Mouse (Mus musculus) natural killer cell, adult 2 months (primary cell): Measurements from ENCODE around the gene Ppm1l.
"Not testable (repeated sequence)": the region's sequence is repeated elsewhere in the genome, so short reads cannot be mapped to it uniquely, and the experiment has no call there.

ENCODE experiments used
- DNase-seq, 2 experiments: peaks; one replicate each; pipeline ENCODE4 v3.0.0; 2022; ENCODE audit warnings: low spot score in 2 of 2

Gene Ppm1l

DNA sequence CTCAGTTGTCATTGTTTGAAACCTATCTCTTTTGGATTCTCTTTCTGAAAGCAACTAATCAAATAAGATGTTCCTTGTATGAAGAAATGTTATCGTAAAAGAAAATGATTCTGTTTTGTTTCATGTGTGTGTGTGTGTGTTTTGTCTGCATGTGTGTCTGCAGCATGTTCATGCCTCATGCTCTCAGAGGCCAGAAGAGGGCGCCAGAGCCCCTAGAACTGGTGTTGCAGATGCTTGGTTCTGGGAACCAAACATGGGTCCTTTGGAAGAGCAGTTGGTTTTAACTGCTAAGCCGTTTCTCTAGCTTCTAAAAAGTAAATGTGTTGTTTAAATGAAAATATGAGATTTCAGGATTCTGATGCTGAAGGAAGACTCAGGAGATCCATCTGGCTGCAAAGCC lies 56.1 kb downstream of the Ppm1l start:
- DNase-seq = peak in 1 of 2 experiments; percentile 5

DNA sequence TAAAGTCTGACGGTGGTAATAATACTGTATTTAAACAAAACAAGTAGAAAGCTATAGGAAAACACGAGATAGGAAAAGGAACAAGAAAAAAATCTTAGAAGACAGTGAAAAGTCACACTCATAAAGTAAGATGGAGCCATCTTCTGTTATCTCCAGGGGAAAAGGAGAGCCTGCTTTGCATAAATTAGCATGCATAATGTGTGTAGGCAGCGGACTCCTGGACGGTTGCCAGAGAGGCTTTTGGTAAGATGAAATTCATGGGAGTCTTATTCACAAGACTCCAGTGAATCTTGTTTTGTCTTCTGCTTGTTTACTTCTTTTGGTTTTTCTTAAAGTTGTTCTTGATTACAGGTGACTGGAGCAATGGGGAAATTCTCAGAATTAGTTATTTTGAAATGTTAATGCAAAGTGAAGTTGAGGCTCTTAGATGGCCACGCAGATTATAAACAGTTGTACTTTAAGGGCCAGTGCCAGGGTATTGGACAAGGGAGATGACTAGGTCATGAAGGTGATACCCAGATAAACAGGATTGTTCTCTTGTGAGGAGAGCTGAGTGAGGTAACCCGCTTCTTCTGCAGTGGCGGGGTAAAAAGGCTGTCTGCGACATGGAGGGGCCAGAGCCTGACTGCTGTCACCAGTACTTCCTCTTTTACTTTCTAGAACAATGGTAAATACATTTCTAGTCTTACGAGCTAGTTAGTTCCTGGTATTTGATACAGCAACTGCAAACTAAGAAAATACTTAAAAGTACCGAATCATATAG lies 57.1 kb downstream of the Ppm1l start:
- peak in 1 of 2 experiments; percentile 45 for DNase-seq

DNA sequence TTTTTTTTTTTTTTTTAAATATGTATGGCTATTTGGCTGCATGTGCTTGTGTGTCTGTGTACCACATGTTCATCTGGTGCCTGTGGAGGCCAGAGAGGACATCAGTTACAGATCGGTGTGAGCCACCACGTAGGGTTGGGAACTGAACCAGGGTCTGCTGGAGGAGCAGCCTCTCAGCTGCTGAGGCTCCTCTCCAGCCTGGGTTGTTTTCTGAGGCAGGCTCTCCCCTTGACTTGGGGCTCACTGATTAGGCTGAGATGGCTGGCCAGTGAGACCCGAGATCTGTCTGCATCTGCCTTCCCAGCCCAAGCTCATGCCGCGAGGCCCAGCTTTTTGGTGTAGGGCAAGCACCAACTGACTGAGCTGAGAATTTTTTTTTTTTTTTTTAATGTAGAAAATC lies 57.9 kb downstream of the Ppm1l start:
- no peak for DNase-seq

DNA sequence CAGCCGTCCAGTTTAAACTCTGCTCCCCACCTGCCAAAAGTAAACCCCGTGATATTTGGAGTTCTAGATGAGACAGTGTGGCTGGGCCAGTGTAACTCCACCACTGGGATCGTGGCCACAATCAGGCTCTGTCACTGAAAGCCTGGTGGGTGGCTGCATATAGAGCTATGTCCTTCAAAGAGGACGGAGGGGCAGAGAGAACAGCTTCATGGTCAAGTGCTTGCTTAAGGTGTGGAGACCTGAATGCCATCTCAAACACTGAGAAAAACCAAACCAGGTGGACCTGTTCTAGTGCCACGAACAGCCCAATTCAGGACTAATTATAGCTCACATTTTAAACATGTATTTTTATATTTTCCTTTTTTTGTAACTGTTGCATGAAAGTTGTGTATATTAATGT lies 58.3 kb downstream of the Ppm1l start:
- no peak for DNase-seq

DNA sequence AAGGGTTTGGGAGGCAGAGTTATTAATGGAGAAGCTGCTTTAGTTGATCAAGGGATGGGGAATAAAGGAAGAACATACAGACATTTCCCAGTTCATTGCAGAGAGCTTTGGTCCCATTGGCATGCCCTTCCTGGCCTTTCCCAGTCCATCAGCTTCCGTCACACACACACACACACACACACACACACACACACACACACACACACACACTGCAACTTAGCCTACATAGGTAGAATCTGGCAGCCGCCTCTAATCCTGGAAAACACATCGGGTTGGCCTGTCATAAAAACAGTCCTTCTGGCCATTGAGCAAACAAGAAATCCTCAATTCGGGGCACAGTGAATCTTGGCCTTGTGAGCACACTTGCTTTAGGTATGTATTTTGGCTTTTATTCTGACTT lies 64.6 kb downstream of the Ppm1l start:
- DNase-seq = no peak

DNA sequence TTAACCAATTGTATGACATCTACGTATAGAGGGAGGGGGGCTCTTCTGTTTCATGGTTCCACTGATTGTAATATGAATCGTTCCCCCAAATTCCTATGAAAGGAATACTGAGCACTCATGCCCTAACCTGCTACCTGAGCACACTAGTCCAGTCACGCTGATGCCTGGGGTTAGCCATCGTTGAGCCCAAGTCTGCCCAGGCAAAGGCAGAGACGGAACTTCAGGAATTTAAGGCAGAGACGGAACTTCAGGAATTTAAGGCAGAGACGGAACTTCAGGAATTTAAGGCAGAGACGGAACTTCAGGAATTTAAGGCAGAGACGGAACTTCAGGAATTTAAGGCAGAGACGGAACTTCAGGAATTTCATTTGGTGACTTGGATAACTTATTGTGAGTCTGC lies 75.2 kb downstream of the Ppm1l start:
- DNase-seq = not testable (repeated sequence)

DNA sequence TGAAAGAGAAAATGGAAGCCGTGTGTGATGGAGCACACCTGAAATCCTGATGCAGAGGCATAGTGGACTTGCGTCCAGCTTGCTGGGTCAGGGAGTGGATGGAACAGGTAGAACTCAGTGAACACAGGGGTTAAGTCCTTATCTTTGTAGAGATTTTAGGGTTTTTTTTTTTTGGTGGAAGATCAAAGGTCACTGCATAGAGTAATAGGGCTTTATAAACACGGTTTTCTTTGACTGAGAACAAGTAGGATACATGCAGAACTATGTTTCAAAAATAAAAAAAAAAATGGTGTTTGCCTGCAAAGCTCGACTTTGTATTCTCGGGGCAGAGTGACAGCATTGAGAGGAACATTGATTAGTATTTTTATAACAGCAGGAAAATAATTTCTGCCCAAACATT lies 75.6 kb downstream of the Ppm1l start:
- DNase-seq = no peak

DNA sequence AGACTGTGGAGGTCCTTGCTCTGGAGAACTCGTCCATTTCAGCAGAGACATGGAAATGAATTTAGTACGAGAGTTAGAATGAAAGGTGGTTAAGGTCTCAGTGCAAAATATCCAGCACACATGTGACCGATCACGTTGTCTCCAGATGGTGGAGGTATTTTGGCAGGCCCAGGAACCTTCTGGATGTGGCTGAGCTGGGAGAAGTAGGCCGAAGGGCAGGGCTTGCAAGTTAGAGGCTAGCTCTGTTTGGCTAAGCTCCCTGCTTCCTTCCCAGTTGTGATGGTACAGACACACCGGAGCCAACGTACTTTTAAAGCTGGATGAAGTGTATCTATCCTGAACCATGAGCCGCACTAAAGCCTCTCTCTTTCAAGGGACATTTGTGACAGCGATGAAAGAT lies 76.4 kb downstream of the Ppm1l start:
- no peak for DNase-seq

DNA sequence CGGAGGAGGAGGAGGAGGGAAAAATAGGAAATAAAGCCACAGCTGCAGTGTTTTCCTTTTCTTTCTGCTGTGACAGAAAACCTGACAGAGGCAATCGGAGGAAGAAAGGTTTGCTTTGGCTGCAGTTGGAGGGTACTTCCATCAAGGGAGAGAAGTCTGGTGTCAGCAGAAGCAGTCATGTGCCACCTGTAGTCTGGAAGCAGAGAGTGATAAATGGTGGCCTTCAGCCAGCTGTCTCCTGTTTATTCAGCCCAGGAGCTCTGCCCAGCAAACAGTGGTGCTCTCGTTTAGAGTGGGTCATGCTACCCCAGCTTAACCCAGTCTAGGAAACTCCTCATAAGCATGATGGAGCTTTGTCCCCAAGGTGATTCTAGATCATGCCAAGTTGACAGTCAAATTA lies 77.3 kb downstream of the Ppm1l start:
- DNase-seq = no peak

DNA sequence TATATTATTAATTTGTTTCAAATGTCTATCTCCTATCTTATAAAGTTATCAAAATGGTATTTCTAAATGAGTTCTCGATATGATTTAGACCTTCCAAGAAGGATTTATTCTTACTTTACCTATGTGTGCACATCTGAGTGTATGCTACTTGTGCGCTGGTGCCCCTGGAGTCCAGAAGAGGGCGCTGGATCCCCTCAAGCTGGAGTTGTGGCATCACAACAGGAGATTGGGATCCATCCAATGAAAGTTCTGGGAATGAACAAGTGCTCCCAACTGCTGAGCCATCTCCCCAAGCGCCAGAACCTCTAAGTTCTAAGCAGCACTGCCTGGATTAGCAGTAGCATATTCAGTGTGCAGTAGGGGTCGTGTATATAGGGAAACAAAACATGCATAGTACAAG lies 78.4 kb downstream of the Ppm1l start:
- no peak for DNase-seq

DNA sequence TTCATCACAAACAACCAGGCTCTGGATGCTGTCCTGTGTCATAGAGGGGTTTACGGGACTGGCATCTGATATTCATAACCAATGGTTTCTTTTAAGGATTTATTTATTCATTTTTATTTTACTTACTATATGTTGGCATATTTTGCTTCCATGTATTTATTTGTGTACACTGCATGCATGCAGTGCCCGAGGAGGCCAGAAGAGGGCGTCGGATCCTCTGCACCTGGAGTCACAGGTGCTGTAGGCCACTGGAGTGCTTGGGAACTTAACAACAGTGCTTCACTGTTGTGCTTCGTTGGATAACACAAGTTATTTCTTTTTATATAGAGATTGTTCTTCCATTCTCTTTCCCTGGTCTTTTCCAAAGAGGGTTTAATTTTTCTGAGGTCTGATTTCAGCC lies 81.1 kb downstream of the Ppm1l start:
- DNase-seq = no peak

DNA sequence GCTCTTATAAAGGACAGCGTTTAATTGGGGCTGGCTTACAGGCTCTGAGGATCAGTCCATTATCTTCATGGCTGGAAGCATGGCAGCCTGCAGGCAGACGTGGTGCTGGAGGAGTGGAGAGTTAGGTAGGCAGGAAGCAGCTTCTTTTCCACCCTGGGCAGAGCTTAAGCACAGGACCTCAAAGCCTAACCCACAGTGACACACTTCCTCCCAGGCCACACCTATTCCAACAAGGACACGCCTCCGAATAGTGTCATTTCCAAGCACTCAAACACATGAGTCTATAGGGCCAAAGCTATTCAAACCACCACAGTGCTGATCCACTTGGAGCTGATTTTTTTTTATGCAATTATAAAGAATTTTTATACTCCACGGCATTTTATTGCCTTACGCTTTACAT lies 82.7 kb downstream of the Ppm1l start:
- no peak for DNase-seq

DNA sequence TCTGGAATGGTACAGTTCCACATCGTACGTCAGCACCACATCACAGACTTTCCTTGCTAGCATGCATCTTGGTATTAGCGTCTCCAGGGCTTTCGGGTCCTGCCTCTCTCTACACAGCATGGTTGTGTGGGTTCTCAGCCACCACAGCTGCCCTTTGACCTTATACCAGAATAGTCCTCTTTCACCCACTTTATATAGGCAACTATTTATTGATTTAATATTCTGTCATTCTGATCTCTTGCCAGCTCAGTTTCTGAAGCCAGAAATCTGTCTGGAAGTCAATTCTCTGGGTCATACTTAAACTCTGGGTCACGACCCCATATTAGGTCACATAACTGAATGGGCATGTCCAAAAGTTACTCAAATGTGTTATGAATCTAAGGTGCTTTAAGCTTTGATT lies 86.5 kb downstream of the Ppm1l start:
- no peak for DNase-seq

DNA sequence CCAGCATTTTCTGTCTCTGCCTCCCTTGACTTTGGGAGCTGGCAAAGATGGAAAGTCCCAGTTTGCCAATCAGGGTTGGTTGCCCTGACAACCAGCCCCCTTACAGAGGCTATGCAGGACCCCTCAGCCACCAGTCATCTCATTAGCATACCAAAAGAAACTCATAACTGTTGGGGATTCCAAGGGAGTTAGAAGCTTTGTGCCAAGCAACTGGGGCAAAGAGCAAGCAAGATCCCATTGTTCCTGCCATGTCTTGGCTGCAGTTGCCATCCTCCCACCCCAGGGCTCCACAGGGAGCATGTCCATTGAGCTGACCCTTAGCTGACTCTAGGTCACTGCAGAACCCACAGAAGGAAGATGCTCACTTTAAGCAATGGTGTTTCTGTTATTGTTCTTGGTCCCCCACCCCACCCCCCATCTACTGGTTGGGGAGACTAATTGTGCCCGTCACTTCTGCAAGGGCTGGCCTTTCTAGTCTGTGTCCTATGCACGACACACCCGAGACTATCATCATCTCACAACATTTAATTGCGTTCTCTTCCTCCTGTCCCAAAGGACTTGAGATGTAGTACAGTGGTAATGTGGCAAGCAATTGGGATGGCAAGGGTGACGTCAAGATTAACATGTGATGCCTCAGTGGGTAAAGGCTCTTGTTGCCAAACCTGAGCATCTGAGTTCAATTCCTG lies 89.7 kb downstream of the Ppm1l start:
- no peak for DNase-seq

DNA sequence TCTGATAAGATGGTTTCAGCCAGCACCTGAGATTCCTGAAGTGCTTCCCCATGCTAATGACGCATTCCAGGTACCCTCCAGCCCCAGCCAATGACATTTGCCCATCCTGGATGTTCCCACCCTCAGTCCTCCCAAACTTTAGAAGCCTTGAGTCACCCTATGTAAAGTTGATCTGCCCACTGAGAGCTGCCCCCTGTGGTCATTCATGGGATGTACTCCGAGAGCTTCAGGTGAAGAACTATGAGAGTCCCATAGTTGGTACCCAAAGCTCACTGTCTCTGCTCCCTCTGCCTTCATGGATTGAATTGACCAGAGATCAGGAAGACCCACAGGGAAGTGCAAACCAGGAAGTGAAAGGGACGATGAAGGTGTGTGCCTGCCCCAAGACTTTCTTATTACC lies 91.4 kb downstream of the Ppm1l start:
- no peak for DNase-seq

DNA sequence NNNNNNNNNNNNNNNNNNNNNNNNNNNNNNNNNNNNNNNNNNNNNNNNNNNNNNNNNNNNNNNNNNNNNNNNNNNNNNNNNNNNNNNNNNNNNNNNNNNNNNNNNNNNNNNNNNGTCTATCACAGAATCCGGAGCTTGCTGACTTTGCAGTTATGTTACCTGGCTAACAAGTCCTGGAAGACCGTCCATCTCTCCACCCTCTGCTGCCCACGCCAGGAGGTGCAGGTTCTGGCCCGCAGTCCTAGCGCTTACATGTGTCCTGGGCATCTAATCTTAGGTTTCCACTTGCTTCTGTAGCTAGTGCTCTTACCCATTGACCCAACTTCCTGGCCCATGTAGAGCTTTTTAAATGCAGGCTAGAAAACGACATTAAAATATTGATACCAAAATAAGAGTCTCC lies 99.5 kb downstream of the Ppm1l start:
- no peak for DNase-seq

DNA sequence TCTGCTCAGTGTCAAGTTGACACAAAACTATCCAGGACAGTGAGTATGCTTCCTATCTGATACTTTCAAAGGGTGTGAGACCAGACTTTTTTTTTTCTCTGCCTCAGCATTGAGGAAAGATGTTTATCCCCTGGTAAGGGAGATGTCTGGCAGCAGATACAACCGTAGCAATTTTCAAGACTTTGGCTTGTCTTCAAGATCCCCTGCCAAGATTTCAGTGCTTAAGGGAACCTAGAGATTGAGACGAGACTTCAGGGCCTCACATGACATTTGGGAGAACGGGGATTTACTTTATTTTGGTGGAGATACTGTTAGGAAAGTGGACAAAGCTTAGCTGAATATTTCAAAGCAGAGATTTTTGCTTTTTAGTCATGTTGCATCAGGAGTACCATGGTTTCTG lies 106.1 kb downstream of the Ppm1l start:
- DNase-seq = no peak

DNA sequence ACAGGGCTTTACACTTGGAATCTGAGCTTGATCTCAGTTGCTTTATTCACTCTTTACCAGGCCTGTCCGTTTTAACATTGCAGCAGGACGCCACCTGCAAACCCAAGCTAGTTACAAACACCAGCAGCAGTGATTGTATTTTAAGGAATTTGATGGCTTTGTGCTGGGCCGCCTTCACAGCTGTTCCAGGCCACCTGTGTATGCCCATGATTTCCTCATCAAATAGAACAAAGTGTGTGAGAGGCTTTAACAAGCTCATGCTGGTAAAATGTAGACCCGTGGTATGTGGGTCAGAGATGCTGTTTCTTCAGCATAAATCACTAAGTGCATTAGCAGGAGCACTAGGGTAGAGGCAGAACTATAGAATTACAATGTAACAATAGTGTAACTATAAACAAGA lies 106.7 kb downstream of the Ppm1l start:
- DNase-seq = no peak

DNA sequence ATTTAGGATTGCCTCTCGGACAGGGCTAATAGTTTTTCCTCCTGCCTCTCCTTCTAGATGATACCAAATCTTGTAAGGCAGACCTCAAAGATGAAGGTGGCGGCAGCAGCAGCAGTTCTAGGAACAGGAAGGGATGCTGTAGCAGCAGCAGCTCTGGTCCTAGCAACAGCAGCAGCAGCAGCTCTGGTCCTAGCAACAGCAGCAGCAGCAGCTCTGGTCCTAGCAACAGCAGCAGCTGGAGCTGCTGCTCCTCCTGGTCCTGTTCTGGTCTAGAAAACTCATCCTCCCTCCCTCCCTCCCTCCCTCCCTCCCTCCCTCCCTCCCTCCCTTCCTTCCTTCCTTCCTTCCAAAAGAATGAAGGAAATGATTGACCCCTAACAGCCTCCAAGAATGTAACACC lies 108.1 kb downstream of the Ppm1l start:
- DNase-seq = not testable (repeated sequence)

DNA sequence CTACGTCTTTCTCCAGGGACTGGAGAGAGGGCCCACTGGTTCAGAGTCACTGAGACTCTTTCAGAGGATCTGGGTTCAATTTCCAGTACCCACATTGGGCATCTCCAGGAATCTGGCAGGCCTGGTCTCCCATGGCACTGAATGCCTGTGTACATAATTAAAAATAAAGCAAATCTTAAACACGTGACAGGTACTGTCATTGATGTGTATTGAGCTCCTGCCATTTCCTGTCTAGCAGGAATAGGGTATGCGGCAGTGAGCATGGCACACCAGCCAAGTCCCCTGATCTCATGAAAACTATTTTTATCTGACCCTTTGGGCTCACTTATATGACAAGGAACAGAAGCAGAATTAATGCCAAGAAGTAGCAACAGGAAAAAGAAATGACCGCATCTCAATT lies 110.6 kb downstream of the Ppm1l start:
- DNase-seq = no peak

DNA sequence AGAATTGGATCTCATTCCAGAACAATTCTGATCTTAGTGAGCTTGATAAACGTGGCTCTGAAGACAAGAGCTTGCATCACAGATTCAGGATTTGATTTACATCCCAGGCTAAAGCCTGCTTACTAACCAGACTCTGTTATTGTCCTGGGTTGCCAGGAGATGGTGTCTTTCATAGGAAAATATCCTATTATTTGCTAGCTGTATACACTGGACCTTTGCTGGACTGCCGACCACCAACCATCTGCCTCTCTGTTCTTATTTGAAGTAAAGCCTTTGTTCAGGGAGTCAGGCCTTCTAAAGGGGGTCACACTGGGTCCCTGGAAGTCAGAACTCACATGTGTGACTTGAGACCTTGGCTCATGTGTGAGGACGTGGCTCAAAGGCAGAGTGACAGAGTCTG lies 111.6 kb downstream of the Ppm1l start:
- no peak for DNase-seq

DNA sequence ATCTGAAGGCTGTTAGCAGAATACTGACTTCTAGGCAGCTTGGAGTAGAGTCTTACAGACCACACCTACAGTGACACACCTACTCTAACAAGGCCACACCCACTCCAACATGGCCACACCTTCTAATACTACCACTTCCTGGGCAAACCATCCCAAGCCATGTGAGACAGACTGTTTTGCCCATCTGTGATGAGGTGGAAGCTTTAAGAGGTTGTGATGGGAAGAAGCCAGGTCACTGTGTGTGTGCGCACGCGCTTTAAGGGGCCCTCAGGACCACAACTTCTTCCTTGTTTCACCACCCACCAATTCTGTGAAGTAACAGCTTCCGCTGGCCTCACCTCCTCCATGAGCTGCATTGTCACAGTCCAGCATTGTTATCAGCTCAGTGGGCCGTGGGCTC lies 112.7 kb downstream of the Ppm1l start:
- no peak for DNase-seq

DNA sequence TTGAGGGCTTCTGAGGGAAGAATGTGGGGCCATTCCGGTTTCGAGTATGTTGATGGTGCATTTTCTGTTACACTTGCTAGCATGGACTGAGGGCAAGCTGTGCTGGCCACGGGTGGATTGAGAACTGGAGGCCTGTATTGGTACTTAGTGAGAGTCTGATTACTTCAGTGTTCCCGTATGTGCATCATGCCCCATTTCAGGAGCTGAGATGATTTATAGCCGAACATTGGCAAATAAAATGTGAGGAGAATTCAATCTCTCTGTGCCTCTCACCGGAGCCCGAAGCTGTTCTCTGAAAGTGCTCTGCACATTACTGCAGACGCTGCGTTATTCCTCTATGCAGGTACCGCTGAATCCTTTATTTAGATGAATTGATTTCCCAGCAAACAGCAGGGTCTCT lies 116.9 kb downstream of the Ppm1l start:
- DNase-seq = no peak
